Mouse (Mus musculus) subcutaneous adipose tissue, adult 2 months (tissue): ENCODE results near the gene Efcab11. TPM values are rescaled to one million over a fixed set of nuclear protein-coding genes. Genes with fewer than 3 reads are reported as not detected.

Source experiments
- polyA plus RNA-seq: library from polyadenylated mRNA; depleted of rRNA; stranded (reverse); fragments of >200 nt; gene quantifications from 2 replicates; pipeline ENCODE4 v1.2.3, GENCODE M21; 2012; ENCODE audit warnings: low replicate concordance; rRNA removed

The Efcab11 gene
- 0.55 and 0.56 TPM in 2 replicates for polyA plus RNA-seq

DNA sequence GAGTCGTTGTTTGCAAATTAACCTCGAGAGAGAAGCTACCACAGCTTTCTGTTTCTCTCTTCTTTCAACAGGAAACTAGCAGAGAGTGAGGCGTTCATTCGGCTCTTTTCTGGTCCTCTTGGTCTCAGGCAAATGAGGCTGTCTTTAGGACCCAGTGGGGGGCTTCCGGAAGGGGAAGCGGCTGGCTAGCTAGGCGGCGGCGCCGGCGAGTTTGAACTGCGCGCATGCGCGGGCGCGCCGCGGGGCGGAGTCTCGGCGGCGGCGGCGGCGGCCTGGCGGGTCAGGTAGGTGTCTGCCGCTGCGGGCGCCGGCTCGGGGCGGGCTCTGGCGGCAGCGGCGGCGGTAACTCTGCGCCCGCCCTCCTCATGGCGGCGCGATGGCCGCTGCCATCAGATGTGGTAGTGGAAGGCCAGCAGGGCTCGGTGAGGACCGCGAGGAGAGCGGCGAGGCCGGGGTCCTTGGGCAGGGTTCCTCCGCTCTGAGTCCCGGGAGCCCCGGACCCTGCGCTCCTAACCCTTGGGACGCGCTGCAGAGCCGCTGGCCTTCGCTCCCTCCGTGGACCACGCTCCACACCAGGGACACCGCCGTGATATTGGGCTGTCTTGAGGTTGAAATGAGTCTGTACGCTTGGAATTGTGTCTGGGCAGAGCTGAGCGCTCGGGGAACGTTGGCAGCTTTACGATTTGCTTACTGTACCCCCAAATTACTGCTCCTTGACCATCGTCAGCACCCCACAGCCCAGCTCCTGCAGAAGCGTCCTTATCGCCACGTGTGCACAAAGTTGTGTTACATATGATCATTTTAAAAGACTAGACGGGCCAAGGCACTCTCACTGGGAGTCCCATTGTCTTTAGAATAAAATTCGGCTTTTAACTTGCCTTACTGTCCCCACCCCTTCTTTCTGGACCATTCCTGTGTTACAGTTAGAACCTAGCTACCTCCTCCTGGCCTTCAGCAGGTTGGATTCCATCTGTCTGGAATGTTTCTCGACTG lies at the start of gene Efcab11, which contains the start of gene Tdp1:
Gene Efcab11 (minus strand): TSS at position 171 of the 993 bp plus-strand sequence.
Gene Tdp1 (plus strand): TSS at position 249 of the 993 bp plus-strand sequence.

Other genes starting within 250 kb of the Efcab11 start
- 14.1 and 16.7 TPM in 2 replicates for gene Tdp1, start 78 bp upstream of the Efcab11 start, polyA plus RNA-seq
- gene Kcnk13, start 80.1 kb upstream of the Efcab11 start, polyA plus RNA-seq: 0.83 and 1.2 TPM in 2 replicates
- gene Psmc1, start 225.7 kb upstream of the Efcab11 start, polyA plus RNA-seq: 45.5 and 51.1 TPM in 2 replicates